In the genomic region with DNA sequence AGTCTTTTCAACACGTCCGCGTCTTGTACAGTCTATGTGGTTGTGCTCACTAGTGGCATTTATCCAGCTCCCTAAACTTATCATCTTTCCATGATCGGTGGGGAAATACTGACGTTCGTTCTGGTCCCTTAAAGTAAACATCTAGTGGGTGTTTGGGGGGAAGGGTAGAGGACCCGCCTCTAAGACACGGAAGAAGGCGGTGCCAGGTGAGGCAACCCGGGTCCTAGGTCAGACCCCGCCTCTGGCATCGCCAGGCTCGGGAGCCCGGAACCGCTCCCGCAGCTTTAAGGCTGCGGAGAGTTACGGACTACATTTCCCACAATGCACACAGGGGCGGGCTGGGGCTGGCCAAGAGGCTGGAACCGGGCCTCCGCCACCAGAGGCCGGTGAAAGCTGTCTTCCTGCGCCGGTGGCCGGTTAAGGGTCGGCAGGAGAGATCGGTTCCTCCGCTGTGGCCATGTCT, we compare ENCODE assay signal across 8 mouse cellular contexts. TPM values are rescaled to one million over a fixed set of nuclear protein-coding genes. Genes with fewer than 3 reads are reported as not detected.
DNase-seq lines count a peak whose midpoint lies in the region; ATAC-seq and TF ChIP-seq lines count a peak whose summit lies in the region.

A gene (plus strand): TSS at position 348 of the 463 bp plus-strand sequence.

- peak; percentile 98 for ATAC-seq in frontal cortex, adult (ENCODE audit: low TSS enrichment)
- ATAC-seq in hematopoietic stem cell, adult 5-6 weeks (replicated peaks in 1 of 2; ENCODE audit: insufficient read depth in 1 of 2, low FRiP score in 2 of 2, low TSS enrichment in 1 of 2, low read depth in 1 of 2, poor library complexity in 2 of 2, severe bottlenecking in 2 of 2): peak; percentile 97 to 98
- ATAC-seq in lung, embryonic 15.5 days (ENCODE audit: borderline replicate concordance, extremely low read depth, low FRiP score, low TSS enrichment): peak; percentile 96

- peak; percentile 92 for DNase-seq in MN1 (ENCODE audit: low spot score)
- DNase-seq in cerebellum, adult 9-10 months: peak; percentile 93
- peak; percentile 69 for DNase-seq in layer of hippocampus, adult 9-10 months (ENCODE audit: low spot score)
- peak; percentile 89 to 93 for DNase-seq in thymus, adult 18-20 months

- peak within 1 kb of the TSS; percentile 94 for H3K4me2 ChIP-seq in lung, embryonic 15.5 days

- peak; percentile 20; the same call in 1 of the 2 replicates for TF ChIP-seq CTCF in olfactory bulb, adult 2 months (IDR thresholded peaks at IDR 0.05; ENCODE audit: insufficient read depth, low read depth, low read length)

- H3K4me1 ChIP-seq in lung, embryonic 15.5 days: peaks cover 25% of the 10 kb centered on the region
- H3K4me1 ChIP-seq in olfactory bulb, adult 2 months (ENCODE audit: control insufficient read depth, insufficient read depth, low read length): peaks cover 11% of the 10 kb centered on the region

- WGBS in lung, embryonic 15.5 days: 1% methylated on average over 28 of the region's 28 CpGs
- WGBS in olfactory bulb, adult 2 months: under 1% methylated on average over 28 of the region's 28 CpGs

- H3K9me3 ChIP-seq in lung, embryonic 15.5 days: no peaks in the 10 kb centered on the region

- TF ChIP-seq POLR2A in olfactory bulb, adult 2 months (IDR thresholded peaks at IDR 0.05; ENCODE audit: insufficient read depth, low read depth, low read length): peak; percentile 75

- H3K4me3 ChIP-seq in lung, embryonic 15.5 days: peak within 1 kb of the TSS; percentile 91
- peak within 1 kb of the TSS; percentile 67 for H3K4me3 ChIP-seq in olfactory bulb, adult 2 months (ENCODE audit: insufficient read depth, low read depth, low read length)

- peak within 1 kb of the TSS; percentile 57 for H3K27ac ChIP-seq in lung, embryonic 15.5 days
- peak within 1 kb of the TSS; percentile 24; the same call in 1 of the 2 replicates for H3K27ac ChIP-seq in olfactory bulb, adult 2 months (ENCODE audit: insufficient read depth, low read depth, low read length)

- peak within 1 kb of the TSS; percentile 81 for H3K9ac ChIP-seq in lung, embryonic 15.5 days

- peaks cover 8% of the 10 kb centered on the region for H3K27me3 ChIP-seq in lung, embryonic 15.5 days

- H3K36me3 ChIP-seq in lung, embryonic 15.5 days: no peaks in the 10 kb centered on the region

RNA-seq across cellular contexts. Expression of the gene that starts here (rescaled TPM):
- 11.5 and 12.3 TPM in 2 replicates for total RNA-seq in hematopoietic stem cell, adult 5-6 weeks (2017)
- 11.0 and 12.6 TPM in 2 replicates for polyA plus RNA-seq in lung, embryonic 15.5 days (2015; fragmentation: Nextera tagmentation; extraction: Ambion mirVana)
- not detected in 2 replicates for polyA plus RNA-seq in olfactory bulb, adult 2 months (2012; ENCODE audit: insufficient read depth, insufficient read length, low replicate concordance, missing spikeins)

Comparison
In these comparisons a context has a peak if more than half of its experiments do, and no peak if none do; other contexts are left out.
1. Peak in every context shown above with its lines: DNase-seq, ATAC-seq, H3K4me3 ChIP-seq and H3K27ac ChIP-seq.